Mouse (Mus musculus) adrenal gland, adult 8-10 months (tissue): ENCODE results near the gene Ifnz. TPM values are rescaled to one million over a fixed set of nuclear protein-coding genes. Genes with fewer than 3 reads are reported as not detected.
A peak's percentile ranks its signal among the peaks of the same experiment; 100 is the strongest.
"Not testable (repeated sequence)": the region's sequence is repeated elsewhere in the genome, so short reads cannot be mapped to it uniquely, and the experiment has no call there.

ENCODE experiments used
- DNase-seq: peaks from one replicate; pipeline ENCODE4 v3.0.0; 2022
- total RNA-seq, 4 experiments: library from RNA; stranded (reverse); gene quantifications; 2 replicates each; pipeline ENCODE4 v1.2.4; 2022

The Ifnz gene
- under 1 TPM in 1 of 4 experiments, not detected in 3; 0.49 TPM for total RNA-seq

DNA sequence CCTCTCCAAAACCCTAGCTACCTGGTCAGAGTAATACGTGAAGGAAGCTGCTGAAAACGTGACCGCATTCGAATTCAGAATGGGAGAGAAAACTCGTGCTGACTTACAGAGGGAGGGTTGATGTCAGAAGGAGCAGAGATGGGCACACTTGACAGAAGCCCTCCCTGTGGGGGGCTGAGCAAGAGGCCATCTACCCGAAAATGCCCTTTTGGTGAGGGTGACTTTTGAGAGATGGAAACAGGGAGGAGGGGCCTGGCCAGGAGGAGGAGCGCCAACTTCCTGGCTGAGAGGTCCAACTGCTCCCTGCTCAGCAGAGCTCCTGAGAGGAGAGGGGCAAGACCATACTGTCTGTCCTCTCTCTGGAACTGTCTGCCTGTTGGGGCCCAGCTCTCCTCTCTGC lies at the start of gene Ifnz:
Gene Ifnz (plus strand): TSS at position 301 of the 400 bp plus-strand sequence.
- not testable (repeated sequence) for DNase-seq

DNA sequence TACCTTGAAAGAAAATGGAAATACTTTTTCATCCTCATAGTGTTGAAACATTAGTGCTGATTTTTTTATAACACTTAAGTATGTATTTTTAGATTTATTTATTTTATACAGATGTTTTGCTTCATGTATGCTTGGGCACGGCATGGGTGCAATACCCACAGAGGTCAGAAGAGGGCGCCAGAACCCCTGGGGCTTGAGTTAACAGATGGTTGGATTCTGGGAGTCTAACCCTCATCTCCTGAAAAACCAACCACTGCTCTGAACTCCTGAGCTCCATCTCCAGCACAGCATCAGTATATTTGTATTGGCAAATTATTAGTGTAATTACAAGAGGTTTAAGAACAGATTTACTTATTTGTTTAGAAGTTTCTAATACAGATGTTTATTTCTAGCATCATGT lies 43.5 kb upstream of the Ifnz start:
- DNase-seq = peak; percentile 38

DNA sequence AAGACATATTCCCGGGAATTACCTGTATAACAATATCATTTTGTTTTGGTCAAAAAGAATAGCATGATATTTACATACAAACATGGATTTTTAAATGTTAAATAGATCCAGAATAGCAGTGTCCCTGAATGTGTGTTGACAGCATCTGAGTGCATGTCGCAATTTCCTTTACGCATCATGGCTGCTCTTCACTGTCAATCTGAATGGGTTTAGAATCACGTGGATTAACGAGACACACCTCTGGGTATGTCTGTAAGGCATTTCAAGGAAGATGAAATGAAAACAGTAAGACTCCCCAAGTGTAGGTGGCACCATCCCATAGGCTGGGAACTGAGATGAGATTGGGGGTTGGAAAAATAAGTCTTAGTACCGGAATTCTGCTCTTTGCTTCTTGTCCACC lies 42.9 kb upstream of the Ifnz start:
- no peak for DNase-seq

DNA sequence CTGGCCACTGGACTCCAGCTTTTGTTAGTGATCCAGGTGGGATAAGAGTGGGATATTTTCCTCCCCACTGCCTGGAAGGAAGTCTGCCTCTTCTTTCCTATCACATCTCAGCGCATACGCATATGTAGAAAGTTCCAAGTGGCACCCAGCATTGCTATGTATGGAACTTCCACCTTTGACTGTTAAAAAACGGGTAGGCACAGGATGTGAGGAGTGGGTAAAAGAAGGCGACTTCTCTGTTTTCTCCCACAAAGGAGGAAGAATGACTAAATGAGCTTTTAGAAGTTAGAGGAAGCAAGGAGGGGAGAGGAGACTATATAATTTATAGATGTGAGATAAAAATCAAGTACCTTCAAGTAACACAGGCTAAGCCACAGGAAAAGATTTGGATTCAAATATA lies 40.5 kb upstream of the Ifnz start:
- DNase-seq = no peak

DNA sequence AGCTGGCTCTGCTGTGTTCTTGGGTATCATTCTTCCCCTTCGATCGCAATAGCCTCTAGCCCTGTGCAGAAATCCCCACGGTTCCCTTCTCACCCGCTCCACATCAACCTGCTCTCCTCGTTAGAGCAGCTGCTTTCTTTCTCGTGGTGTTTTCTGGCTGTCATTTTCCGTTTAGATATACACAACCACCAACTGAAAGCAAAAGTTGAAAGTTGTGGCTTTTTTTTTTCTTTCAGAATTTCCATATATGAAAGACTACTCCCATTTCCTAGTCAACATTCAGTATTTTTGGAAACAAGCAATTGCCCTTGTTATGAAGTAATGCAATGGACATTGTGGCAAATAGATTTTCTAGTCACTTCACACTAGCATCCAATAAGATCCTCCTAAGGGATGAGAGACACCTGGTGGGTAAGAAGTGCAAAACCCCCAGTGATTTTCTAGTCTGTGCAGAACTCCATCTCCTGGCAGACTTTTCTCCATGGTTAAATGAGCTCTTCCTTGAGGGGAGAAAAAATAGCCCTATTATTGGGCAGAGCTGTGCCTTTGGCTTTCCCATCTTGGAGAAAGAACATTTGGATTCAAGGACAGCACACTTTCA lies 39.1 kb upstream of the Ifnz start:
- no peak for DNase-seq

DNA sequence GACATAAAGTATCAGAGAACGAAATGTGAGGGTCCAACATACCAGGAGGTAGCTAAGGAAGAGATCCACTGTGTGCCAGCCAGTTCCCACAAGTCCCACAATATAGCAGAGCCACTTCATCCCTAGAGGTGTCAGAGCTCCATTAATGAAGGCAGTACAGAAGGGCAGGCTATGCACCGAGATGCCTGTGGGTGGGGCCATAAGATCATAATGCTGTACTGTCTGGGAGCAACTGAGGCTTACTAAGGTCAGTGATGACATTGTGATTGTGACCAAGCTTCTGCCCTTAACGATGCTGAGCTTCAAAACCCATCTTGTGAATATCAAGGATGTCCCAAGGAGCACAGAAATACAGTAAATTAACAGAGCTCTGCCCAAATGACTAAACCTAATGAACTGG lies 37.7 kb upstream of the Ifnz start:
- no peak for DNase-seq

DNA sequence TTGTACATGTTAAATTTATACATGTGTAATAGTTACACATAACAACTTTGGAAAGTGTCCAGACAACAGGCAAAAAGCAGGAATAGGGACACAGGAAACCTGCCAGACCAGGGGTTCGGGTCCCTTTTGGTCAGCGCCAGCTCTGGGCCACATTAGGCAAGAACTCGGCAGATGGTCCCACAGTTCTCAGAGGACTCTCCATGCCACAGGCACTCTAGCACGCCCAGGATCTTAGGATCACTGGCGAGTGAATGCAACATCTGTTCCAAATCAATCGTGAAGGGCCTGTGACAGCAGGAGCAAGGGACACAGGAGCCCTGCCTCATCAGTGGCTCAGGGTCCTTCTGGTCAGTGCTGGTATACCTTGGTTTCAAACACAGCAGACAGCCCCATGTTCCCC lies 32.0 kb upstream of the Ifnz start:
- DNase-seq = no peak

DNA sequence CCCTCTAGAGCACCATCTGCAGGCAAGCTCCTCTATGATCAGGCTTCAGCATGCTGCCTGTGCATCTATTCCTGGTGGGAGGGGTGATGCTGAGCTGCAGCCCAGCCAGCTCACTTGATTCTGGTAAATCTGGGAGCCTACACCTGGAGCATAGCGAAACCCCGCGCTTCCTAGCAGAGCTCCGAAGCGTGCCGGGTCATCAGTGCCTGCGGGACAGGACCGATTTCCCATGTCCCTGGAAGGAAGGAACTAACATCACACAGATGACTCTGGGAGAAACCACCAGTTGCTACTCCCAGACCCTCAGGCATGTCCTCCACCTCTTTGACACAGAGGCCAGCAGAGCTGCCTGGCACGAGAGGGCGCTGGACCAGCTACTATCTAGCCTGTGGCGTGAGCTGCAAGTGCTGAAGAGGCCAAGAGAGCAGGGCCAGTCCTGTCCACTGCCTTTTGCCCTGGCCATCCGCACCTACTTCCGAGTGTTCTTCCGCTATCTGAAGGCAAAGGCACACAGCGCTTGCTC lies 27.1 kb upstream of the Ifnz start, which contains the start of gene Gm13271:
Gene Gm13271 (plus strand): TSS at position 51 of the 523 bp plus-strand sequence.
- peak; percentile 75 for DNase-seq

DNA sequence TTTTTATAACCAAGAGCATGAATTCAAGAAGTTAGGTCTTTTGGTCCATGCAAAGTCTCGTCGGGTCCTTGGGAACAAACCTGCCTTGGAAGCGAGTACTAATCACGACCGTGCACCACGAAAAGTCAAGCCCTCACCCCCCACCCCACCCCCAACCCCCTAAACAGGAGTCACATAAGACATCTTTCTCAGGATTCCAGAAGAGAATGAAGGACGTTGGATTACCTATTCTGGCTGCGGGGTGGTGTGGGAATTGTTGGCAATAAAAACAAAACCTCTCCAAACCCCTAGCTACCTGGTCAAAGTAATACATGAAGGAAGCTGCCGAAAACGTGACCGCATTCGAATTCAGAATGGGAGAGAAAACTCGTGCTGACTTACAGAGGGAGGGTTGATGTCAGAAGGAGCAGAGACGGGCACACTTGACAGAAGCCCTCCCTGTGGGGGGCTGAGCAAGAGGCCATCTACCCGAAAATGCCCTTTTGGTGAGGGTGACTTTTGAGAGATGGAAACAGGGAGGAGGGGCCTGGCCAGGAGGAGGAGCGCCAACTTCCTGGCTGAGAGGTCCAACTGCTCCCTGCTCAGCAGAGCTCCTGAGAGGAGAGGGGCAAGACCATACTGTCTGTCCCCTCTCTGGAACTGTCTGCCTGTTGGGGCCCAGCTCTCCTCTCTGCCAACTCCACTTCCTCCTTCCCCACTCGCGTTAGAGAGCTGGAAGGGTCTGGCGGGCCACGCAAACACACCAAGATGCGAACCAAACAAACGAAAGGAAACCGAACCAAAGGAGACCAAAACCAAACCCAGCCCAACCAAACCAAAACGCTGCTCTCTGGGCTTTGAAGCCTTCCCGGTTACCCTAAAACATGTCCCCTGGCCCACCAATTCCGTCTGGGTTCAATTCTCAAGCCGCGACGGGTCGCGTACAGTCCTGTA lies 25.1 kb upstream of the Ifnz start:
- DNase-seq = not testable (repeated sequence)

DNA sequence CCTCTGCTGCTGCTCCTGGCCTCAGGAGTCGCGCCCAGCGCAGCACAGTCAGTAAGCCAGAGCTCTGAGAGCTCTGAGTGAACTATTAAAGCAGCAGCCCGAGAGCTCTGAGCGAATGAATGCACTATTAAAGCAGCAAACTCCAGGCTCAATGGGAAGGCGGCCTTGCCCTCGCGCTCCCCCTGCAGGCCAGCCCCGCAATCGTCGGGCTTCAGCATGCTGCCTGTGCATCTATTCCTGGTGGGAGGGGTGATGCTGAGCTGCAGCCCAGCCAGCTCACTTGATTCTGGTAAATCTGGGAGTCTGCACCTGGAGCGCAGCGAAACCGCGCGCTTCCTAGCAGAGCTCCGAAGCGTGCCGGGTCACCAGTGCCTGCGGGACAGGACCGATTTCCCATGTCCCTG lies 24.3 kb upstream of the Ifnz start:
- DNase-seq = peak; percentile 89

DNA sequence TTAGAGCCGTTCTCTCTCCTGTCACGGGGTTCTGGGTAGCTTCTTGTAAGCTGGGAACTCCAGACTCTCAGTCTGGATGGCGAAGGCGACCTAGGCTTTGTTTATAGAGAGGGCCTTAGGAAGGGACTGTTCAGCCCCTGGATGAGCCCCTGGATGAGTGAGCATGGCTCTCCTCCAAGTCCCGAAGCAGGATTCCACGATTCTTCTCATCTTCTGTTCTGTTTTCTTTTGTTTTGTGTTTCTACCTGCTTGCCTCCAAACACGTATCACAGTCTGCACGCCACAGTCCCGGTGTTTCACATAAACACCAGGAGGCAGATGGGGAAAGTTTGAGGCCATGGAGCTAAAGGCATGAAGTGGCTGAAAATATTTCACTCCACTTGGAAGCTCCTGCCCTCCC lies 23.2 kb upstream of the Ifnz start:
- DNase-seq = not testable (repeated sequence)

DNA sequence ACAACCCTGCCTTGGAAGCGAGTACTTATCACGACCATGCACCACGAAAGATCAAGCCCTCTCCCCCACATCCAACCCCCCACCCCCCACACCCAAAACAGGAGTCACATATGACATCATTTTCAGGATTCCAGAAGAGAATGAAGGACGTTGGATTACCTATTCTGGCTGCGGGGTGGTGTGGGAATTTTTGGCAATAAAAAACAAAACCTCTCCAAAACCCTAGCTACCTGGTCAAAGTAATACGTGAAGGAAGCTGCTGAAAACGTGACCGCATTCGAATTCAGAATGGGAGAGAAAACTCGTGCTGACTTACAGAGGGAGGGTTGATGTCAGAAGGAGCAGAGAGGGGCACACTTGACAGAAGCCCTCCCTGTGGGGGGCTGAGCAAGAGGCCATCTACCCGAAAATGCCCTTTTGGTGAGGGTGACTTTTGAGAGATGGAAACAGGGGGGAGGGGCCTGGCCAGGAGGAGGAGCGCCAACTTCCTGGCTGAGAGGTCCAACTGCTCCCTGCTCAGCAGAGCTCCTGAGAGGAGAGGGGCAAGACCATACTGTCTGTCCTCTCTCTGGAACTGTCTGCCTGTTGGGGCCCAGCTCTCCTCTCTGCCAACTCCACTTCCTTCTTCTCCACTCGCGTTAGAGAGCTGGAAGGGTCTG lies 22.2 kb upstream of the Ifnz start, which contains the start of gene Gm13283:
Gene Gm13283 (plus strand): TSS at position 510 of the 659 bp plus-strand sequence.
- DNase-seq = not testable (repeated sequence)

DNA sequence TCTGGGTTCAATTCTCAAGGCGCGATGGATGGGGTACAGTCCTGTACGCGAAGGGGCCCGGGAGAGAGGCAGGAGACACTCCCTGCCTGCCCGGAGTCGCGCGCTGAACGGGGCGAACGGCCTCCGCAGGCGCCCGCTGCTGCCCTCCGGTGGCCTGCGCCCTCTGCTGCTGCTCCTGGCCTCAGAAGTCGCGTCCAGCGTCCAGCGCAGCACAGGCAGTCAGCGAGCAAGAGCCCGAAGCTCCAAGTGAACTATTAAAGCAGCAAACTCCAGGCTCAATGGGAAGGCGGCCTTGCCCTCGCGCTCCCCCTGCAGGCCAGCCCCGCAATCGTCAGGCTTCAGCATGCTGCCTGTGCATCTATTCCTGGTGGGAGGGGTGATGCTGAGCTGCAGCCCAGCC lies 21.5 kb upstream of the Ifnz start:
- DNase-seq = peak; percentile 78

DNA sequence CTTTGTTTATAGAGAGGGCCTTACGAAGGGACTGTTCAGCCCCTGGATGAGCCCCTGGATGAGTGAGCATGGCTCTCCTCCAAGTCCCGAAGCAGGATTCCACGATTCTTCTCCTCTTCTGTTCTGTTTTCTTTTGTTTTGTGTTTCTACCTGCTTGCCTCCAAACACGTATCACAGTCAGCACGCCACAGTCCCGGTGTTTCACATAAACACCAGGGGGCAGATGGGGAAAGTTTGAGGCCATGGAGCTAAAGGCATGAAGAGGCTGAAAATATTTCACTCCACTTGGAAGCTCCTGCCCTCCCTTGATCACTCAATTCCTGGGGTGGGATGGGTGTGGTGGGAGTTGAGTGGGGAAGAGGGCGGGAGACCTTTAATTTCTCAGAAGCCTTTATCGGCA lies 20.2 kb upstream of the Ifnz start:
- peak; percentile 69 for DNase-seq

DNA sequence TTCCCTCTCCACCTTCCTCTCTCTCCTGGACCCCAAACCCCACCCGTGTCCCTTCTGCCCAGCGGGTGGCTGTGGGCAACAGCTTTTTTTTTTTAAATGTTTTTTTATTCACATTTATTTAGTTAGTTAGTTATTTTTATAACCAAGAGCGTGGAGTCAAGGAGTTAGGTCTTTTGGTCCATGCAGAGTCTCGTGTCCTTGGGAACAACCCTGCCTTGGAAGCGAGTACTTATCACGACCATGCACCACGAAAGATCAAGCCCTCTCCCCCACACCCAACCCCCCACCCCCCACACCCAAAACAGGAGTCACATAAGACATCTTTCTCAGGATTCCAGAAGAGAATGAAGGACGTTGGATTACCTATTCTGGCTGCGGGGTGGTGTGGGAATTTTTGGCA lies 19.6 kb upstream of the Ifnz start:
- DNase-seq = not testable (repeated sequence)

DNA sequence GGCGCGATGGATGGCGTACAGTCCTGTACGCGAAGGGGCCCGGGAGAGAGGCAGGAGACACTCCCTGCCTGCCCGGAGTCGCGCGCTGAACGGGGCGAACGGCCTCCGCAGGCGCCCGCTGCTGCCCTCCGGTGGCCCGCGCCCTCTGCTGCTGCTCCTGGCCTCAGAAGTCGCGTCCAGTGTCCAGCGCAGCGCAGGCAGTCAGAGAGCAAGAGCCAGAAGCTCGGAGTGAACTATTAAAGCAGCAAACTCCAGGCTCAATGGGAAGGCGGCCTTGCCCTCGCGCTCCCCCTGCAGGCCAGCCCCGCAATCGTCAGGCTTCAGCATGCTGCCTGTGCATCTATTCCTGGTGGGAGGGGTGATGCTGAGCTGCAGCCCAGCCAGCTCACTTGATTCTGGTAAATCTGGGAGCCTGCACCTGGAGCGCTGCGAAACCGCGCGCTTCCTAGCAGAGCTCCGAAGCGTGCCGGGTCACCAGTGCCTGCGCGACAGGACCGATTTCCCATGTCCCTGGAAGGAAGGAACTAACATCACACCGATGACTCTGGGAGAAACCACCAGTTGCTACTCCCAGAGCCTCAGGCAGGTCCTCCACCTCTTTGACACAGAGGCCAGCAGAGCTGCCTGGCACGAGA lies 18.4 kb upstream of the Ifnz start:
- DNase-seq = peak; percentile 68

DNA sequence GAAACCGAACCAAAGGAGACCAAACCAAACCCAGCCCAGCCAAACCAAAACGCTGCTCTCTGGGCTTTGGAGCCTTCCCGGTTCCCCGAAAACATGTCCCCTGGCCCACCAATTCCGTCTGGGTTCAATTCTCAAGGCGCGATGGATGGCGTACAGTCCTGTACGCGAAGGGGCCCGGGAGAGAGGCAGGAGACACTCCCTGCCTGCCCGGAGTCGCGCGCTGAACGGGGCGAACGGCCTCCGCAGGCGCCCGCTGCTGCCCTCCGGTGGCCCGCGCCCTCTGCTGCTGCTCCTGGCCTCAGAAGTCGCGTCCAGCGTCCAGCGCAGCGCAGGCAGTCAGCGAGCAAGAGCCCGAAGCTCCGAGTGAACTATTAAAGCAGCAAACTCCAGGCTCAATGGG lies 8.4 kb upstream of the Ifnz start, which contains the start of gene Gm13290:
Gene Gm13290 (plus strand): TSS at position 301 of the 400 bp plus-strand sequence.
- DNase-seq = not testable (repeated sequence)

DNA sequence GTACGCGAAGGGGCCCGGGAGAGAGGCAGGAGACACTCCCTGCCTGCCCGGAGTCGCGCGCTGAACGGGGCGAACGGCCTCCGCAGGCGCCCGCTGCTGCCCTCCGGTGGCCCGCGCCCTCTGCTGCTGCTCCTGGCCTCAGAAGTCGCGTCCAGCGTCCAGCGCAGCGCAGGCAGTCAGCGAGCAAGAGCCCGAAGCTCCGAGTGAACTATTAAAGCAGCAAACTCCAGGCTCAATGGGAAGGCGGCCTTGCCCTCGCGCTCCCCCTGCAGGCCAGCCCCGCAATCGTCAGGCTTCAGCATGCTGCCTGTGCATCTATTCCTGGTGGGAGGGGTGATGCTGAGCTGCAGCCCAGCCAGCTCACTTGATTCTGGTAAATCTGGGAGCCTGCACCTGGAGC lies 5.3 kb upstream of the Ifnz start, which contains the start of gene Gm13289:
Gene Gm13289 (plus strand): TSS at position 301 of the 400 bp plus-strand sequence.
- not testable (repeated sequence) for DNase-seq

DNA sequence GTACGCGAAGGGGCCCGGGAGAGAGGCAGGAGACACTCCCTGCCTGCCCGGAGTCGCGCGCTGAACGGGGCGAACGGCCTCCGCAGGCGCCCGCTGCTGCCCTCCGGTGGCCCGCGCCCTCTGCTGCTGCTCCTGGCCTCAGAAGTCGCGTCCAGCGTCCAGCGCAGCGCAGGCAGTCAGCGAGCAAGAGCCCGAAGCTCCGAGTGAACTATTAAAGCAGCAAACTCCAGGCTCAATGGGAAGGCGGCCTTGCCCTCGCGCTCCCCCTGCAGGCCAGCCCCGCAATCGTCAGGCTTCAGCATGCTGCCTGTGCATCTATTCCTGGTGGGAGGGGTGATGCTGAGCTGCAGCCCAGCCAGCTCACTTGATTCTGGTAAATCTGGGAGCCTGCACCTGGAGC lies 2.4 kb upstream of the Ifnz start, which contains the start of gene Gm13272:
Gene Gm13272 (plus strand): TSS at position 301 of the 400 bp plus-strand sequence.
- DNase-seq = not testable (repeated sequence)

DNA sequence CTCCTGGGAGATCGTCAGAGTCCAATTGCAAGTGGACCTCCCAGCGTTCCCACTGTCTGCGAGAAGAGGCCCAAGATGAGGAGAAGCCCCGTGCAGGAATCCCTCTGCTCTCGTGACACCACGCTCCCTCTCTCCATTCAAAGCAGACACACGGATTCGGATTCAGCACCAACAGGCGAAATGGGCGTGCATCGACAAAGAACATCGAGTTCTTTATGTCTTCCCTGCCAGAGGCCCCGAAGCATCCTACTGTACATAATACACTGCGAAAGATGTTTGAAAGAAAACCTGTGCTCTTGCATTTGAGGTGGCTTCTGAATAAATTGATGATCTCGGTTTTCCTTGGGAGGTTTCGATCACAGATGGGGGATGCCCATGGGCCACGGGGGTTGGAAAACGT lies 1.6 kb upstream of the Ifnz start:
- DNase-seq = not testable (repeated sequence)

DNA sequence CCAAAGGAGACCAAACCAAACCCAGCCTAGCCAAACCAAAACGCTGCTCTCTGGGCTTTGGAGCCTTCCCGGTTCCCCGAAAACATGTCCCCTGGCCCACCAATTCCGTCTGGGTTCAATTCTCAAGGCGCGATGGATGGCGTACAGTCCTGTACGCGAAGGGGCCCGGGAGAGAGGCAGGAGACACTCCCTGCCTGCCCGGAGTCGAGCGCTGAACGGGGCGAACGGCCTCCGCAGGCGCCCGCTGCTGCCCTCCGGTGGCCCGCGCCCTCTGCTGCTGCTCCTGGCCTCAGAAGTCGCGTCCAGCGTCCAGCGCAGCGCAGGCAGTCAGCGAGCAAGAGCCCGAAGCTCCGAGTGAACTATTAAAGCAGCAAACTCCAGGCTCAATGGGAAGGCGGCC lies 404 bp downstream of the Ifnz start:
- not testable (repeated sequence) for DNase-seq

DNA sequence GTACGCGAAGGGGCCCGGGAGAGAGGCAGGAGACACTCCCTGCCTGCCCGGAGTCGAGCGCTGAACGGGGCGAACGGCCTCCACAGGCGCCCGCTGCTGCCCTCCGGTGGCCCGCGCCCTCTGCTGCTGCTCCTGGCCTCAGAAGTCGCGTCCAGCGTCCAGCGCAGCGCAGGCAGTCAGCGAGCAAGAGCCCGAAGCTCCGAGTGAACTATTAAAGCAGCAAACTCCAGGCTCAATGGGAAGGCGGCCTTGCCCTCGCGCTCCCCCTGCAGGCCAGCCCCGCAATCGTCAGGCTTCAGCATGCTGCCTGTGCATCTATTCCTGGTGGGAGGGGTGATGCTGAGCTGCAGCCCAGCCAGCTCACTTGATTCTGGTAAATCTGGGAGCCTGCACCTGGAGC lies 3.5 kb downstream of the Ifnz start, which contains the start of gene Gm13276:
Gene Gm13276 (plus strand): TSS at position 301 of the 400 bp plus-strand sequence.
- not testable (repeated sequence) for DNase-seq
